Mouse (Mus musculus): ENCODE results near the gene Kmt2a.

- TF ChIP-seq MYOG (IDR thresholded peaks at IDR 0.05; ENCODE audit: control insufficient read depth in 1 of 3, insufficient read depth in 1 of 3, insufficient read length in 2 of 3, low read depth in 2 of 3) (no peak), USF1 (IDR thresholded peaks at IDR 0.05; ENCODE audit: low read depth) (no peak), TCF12 (IDR thresholded peaks at IDR 0.05; ENCODE audit: insufficient read depth, poor library complexity, severe bottlenecking) (no peak), POLR2A (IDR thresholded peaks at IDR 0.05; ENCODE audit: insufficient read length, low read depth) (no peak), TCF3 (IDR thresholded peaks at IDR 0.05; ENCODE audit: insufficient read length, low read depth) (no peak), E2F4 (IDR thresholded peaks at IDR 0.05; ENCODE audit: insufficient read depth) (no peak), MAX (IDR thresholded peaks at IDR 0.05; ENCODE audit: low read depth) (no peak), CEBPB (IDR thresholded peaks at IDR 0.05; ENCODE audit: insufficient read depth, poor library complexity, severe bottlenecking) (no peak), POLR2AphosphoS2 (IDR thresholded peaks at IDR 0.05; ENCODE audit: insufficient read length, low read depth) (no peak)
These were observed 15.9 kb upstream of the Kmt2a start for GRCm38 (mm10) chr9:44897024-44897423.
